Comparison of ENCODE assay signal across 19 mouse cellular contexts in genomic region chr1:191230355-191230931, GRCm38 (mm10). TPM values are rescaled to one million over a fixed set of nuclear protein-coding genes. Genes with fewer than 3 reads are reported as not detected.
DNase-seq lines count a peak whose midpoint lies in the region; ATAC-seq and TF ChIP-seq lines count a peak whose summit lies in the region.
"Had no signal": no experiment of that assay in that cellular context is flagged by ENCODE, and none has a peak within 500 bp of the region (broad histone marks: within the 10 kb centered on the region; RNA-seq: fewer than 3 reads in every experiment).

No protein-coding gene starts in this region.

- TF ChIP-seq POLR2A in CH12.LX (IDR thresholded peaks at IDR 0.05; ENCODE audit: low read depth, low read length): no peak

- dilution Hi-C loops in CH12.LX (cut with MboI; ENCODE audit: extremely low pct_ligation_motif_present, extremely low pct_unique_long_range_greater_than_20kb, low sequenced_read_pairs): no loop called here

- H3K9ac ChIP-seq in CH12.LX (ENCODE audit: insufficient read depth, low read depth): 0 out of 2 replicates have a peak overlapping the region, but pooled peaks have one; percentile 33
- H3K9ac ChIP-seq: hindbrain, embryonic 12.5 days; limb, embryonic 15.5 days; midbrain, embryonic 15.5 days; neural tube, embryonic 13.5 days had no signal

- no peak for ATAC-seq in erythroid progenitor cell, adult 5-6 weeks (replicated peaks; ENCODE audit: low FRiP score, poor library complexity, severe bottlenecking)
- ATAC-seq: lung, postnatal 0 days; midbrain, embryonic 15.5 days had no signal

- no peak overlapping the region for H3K4me3 ChIP-seq in CH12.LX (replicated peaks in 1 of 3; ENCODE audit: low read depth in 2 of 3, low read length in 2 of 3, poor library complexity in 1 of 3)
- H3K4me3 ChIP-seq: hindbrain, embryonic 12.5 days; left cerebral cortex, adult 2 months; limb, embryonic 15.5 days; midbrain, embryonic 15.5 days; neural tube, embryonic 13.5 days had no signal

- peak; percentile 33 for DNase-seq in layer of hippocampus, adult 9-10 months (ENCODE audit: low spot score)
- no peak for DNase-seq in layer of hippocampus, postnatal 25 days (ENCODE audit: extremely low spot score in 1 of 2, low spot score in 1 of 2)
- DNase-seq in 3T3-L1 (ENCODE audit: low read depth, low spot score) (peak; percentile 40), CH12.LX (ENCODE audit: extremely low read depth) (no peak)
- peak; percentile 92 for DNase-seq in fibroblast of lung, adult 2 months (ENCODE audit: low read depth)
- no peak for DNase-seq in testis, postnatal 10 days (ENCODE audit: low spot score)
- DNase-seq in adrenal gland, adult 2 months: no peak
- DNase-seq: cerebellum, adult 2 months; kidney, adult 11 months; kidney, postnatal 25 days; retina, postnatal 1 day; spleen, adult 18-20 months had no signal

- no peak overlapping the region for H3K4me2 ChIP-seq in CH12.LX (ENCODE audit: insufficient read depth, low read depth, poor library complexity, severe bottlenecking)
- H3K4me2 ChIP-seq: hindbrain, embryonic 12.5 days; limb, embryonic 15.5 days; midbrain, embryonic 15.5 days; neural tube, embryonic 13.5 days had no signal

- H3K79me2 ChIP-seq in CH12.LX (replicated peaks; ENCODE audit: control insufficient read depth, extremely low read depth, insufficient read depth, poor library complexity, severe bottlenecking): no peaks in the 10 kb centered on the region; the same call in 1 of the 2 replicates

- no peak for TF ChIP-seq CTCF in CH12.LX (conservative IDR thresholded peaks at IDR 0.05 in 1 of 2, IDR thresholded peaks at IDR 0.05 in 1 of 2; ENCODE audit: low read depth in 2 of 2, low read length in 2 of 2)

- TF ChIP-seq RAD21 in CH12.LX (IDR thresholded peaks at IDR 0.05; ENCODE audit: low read depth, low read length): no peak

- no peaks in the 10 kb centered on the region for H3K36me3 ChIP-seq in CH12.LX (replicated peaks in 1 of 2; ENCODE audit: control insufficient read depth in 1 of 2, insufficient read depth in 1 of 2, low read length in 1 of 2)
- H3K36me3 ChIP-seq: hindbrain, embryonic 12.5 days; limb, embryonic 15.5 days; midbrain, embryonic 15.5 days; neural tube, embryonic 13.5 days had no signal

- H3K4me1 ChIP-seq in CH12.LX (ENCODE audit: control insufficient read depth in 1 of 2, insufficient read depth in 2 of 2): peaks cover 26 to 58% of the 10 kb centered on the region in 2 experiments

- peak; percentile 35; the same call in 1 of the 2 replicates for TF ChIP-seq EP300 in CH12.LX (IDR thresholded peaks at IDR 0.05; ENCODE audit: low read length)

- in situ Hi-C loops in CH12.LX (cut with MboI; ENCODE audit: low pct_ligation_motif_present, low pct_unique_long_range_greater_than_20kb, low sequenced_read_pairs): no loop called here

- peaks cover 13% of the 10 kb centered on the region for H3K9me3 ChIP-seq in CH12.LX (replicated peaks; ENCODE audit: low read length)
- H3K9me3 ChIP-seq: limb, embryonic 15.5 days had no signal

- no peaks in the 10 kb centered on the region for H3K27me3 ChIP-seq in CH12.LX (replicated peaks)
- H3K27me3 ChIP-seq: hindbrain, embryonic 12.5 days; limb, embryonic 15.5 days; midbrain, embryonic 15.5 days; neural tube, embryonic 13.5 days had no signal

- peak overlapping the region; percentile 76 for H3K27ac ChIP-seq in CH12.LX (ENCODE audit: insufficient read depth, low read depth)
- H3K27ac ChIP-seq: hindbrain, embryonic 12.5 days; left cerebral cortex, adult 2 months; limb, embryonic 15.5 days; midbrain, embryonic 15.5 days; neural tube, embryonic 13.5 days had no signal

TF ChIP-seq in CH12.LX, 34 proteins besides CTCF, POLR2A, EP300 and RAD21:
- 0 out of 2 replicates have a peak, but pooled peaks have one; percentile 53 for TF ChIP-seq MAFK (IDR thresholded peaks at IDR 0.05; ENCODE audit: insufficient replicate concordance, low read length)
- TF ChIP-seq BHLHE40 (IDR thresholded peaks at IDR 0.05; ENCODE audit: low read depth, low read length): peak; percentile 77; the same call in 1 of the 2 replicates
- no peak for TF ChIP-seq MAX (IDR thresholded peaks at IDR 0.05; ENCODE audit: low read length)
- TF ChIP-seq IRF4 (IDR thresholded peaks at IDR 0.05; ENCODE audit: low read depth, low read length): peak; percentile 79
- TF ChIP-seq SIN3A (IDR thresholded peaks at IDR 0.05; ENCODE audit: low read length): 0 out of 2 replicates have a peak, but pooled peaks have one; percentile 25
- no peak for TF ChIP-seq ZNF384 (IDR thresholded peaks at IDR 0.05; ENCODE audit: low read depth, low read length)
- no peak for TF ChIP-seq ELF1 (IDR thresholded peaks at IDR 0.05; ENCODE audit: low read depth, low read length)
- no peak for TF ChIP-seq PAX5 (IDR thresholded peaks at IDR 0.05; ENCODE audit: low read length)
- 0 out of 2 replicates have a peak, but pooled peaks have one; percentile 27 for TF ChIP-seq TCF12 (IDR thresholded peaks at IDR 0.05; ENCODE audit: low read depth, low read length)
- TF ChIP-seq RCOR1 (conservative IDR thresholded peaks at IDR 0.05; ENCODE audit: low read depth, low read length): no peak
- TF ChIP-seq USF2 (conservative IDR thresholded peaks at IDR 0.05; ENCODE audit: low read depth, low read length): no peak
- TF ChIP-seq ETS1 (conservative IDR thresholded peaks at IDR 0.05; ENCODE audit: low read depth, low read length): peak; percentile 82
- TF ChIP-seq MEF2A (IDR thresholded peaks at IDR 0.05; ENCODE audit: borderline replicate concordance, low read depth, low read length): peak; percentile 99

RNA-seq across cellular contexts. Expression of gene Atf3, which starts 12.6 kb away (rescaled TPM):
- 1 to 10 TPM; 1.1 to 2.1 TPM for total RNA-seq in layer of hippocampus, postnatal 25 days (2021)
- total RNA-seq in CH12.LX (2012; rRNA removed) (13.7 and 32.9 TPM in 2 replicates), CH12.LX (2014; rRNA removed) (39.7 and 41.5 TPM in 2 replicates)
- 25.1 and 28.9 TPM in 2 replicates for polyA plus RNA-seq in CH12.LX (2012; ENCODE audit: insufficient read length, low read depth)
- total RNA-seq in erythroid progenitor cell, adult 5-6 weeks (2015; ENCODE audit: low replicate concordance): 3.8 and 4.3 TPM in 2 replicates
- total RNA-seq in erythroid progenitor cell, adult 5-6 weeks (2017; ENCODE audit: low replicate concordance): 1.2 and 16.5 TPM in 2 replicates
- total RNA-seq in adrenal gland, adult 2 months (2021): 1 to 10 TPM; 3.0 to 3.6 TPM
- 1.1 and 2.8 TPM in 2 replicates for polyA plus RNA-seq in adrenal gland, adult 2 months (2012; rRNA removed)

Comparison
In these comparisons a context has a peak if more than half of its experiments do, and no peak if none do; other contexts are left out.
1. DNase-seq: peak in layer of hippocampus, adult 9-10 months (single experiment), 3T3-L1 (single experiment) and fibroblast of lung, adult 2 months (single experiment); none in layer of hippocampus, postnatal 25 days (0 of 2), CH12.LX (single experiment), testis, postnatal 10 days (single experiment) and adrenal gland, adult 2 months (single experiment).